Mouse (Mus musculus) layer of hippocampus, adult 18-20 months (tissue): Measurements from ENCODE around the gene Grin2a. TPM values are rescaled to one million over a fixed set of nuclear protein-coding genes. Genes with fewer than 3 reads are reported as not detected.

Experiments
- DNase-seq, 2 experiments: peaks; one replicate each; pipeline ENCODE4 v3.0.0; 2022; ENCODE audit warnings: low spot score in 2 of 2
- total RNA-seq, 2 experiments: library from RNA; stranded (reverse); gene quantifications; 2 replicates each; pipeline ENCODE4 v1.2.3; 2021

Gene Grin2a
- total RNA-seq, 2 experiments from 2014 or later, result 327 to 355 TPM

DNA sequence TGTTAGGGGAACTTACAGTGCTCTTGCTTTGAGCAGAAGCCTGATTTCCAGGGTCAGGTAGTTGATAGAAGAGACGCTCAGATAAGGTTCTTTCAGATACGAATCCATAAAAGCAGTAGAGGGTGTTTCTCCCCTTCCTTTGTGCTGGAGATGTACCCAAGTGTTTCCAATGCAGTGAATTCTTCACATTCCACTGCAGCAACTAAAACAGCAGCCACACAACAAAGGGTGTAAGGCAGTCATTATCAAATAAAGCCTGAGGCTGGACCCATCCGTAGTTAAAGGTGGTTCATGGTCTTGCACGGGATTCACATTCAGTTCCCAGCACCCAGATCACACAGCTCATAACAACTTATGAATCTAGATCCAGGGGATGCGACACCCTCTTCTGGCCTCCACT, 241.3 kb downstream of the Grin2a start:
- no peak for DNase-seq

DNA sequence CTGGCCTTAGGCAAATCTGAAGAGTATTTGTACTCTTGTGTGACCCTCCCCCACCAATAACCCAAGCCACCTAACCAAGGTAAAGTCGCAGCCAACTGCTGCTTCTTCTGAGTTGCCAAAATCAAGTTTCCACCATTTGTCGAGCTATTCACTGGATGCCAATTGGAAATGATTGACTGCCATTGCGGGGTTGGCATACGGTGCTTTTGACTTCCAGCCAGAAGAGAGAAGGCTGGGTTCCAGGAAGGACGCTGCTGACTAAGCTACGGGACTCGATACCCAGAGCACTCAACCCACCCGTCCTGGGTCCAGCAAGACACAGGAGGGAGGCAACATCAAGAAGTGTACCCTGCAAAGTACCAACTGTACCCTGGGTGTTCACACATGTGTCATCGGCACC, 242.3 kb downstream of the Grin2a start:
- peak; percentile 79 to 90 for DNase-seq

DNA sequence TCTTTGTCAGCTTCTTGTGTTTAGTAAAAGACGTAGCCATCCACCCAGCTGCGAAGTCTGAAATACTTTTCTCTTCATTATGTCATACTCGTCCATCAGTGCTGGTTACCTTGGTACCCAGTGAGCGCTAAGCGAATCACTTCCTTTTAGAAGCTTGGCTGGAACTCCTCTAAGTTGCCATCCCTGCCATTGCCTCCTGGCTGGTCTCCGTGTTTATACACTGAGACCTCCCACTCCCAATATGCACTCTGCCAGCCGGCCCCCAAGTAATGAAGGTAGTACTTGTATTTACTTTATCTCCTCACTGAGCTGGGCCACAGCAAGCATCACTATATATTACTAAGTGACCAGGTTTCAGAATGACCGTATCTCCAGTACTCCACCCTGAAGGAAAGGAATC, 242.8 kb downstream of the Grin2a start:
- DNase-seq, result peak; percentile 58 to 61

DNA sequence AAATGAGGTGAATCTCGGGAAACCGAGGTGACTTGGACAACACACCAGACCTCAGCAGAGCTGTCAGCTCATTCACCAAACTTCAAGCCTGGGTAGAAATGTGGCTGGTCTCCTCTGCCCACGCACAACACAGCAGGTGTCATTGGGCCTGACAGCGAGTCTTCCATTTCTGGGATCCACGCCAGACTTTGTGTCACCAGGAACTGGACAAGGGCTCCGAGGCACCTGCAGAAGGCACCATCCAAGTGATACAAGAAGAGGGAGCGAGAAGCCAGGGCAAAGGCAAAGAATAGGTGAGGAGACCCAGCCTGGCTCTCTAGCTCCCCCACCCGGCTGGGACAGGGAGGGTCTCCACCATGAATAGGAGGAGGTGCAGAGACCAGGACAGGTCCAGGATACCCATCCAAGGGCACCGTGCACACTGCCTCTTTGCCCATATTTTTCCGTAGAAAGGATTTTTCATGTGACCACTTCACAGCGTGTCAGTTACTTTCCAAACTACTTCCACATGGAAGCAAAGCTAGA, 244.3 kb downstream of the Grin2a start:
- DNase-seq, result no peak

DNA sequence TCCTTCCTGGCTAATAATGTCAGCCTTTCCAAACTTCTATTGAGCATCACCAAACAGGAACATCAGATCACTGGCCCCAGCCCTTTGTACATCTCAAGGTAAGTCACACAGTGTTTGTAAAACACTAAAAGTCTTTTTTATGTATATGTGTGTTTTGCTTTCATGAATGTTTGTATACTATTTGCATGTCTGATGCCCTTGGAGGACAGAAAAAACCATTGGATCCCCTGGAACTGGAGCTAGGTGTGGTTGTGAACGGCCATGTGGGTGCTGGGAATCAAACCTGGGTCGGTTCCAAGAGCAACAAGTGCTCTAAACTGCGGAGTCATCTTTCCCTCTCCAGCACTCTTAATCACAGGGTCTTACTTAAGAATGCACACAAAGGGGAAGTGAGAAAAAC, 245.7 kb downstream of the Grin2a start:
- DNase-seq, result no peak

DNA sequence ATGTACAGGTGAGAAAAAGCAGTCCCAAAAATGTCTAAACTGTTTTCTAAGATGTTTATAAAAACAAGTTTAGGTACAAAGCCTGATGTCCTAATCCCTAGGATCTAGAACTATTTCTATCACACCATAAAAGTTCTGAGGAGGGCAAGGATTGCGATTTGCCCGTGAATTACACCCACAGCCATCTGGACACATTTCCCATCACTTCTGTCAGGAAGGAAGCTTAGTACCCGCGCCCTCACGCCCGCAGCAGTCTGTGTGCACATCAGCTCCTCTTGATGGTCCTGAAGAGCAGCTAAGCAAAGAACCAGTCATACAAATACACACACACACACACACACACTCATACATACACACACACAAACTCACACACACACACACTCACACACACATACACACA, 252.9 kb downstream of the Grin2a start:
- peak in 1 of 2 experiments; percentile 73 for DNase-seq

DNA sequence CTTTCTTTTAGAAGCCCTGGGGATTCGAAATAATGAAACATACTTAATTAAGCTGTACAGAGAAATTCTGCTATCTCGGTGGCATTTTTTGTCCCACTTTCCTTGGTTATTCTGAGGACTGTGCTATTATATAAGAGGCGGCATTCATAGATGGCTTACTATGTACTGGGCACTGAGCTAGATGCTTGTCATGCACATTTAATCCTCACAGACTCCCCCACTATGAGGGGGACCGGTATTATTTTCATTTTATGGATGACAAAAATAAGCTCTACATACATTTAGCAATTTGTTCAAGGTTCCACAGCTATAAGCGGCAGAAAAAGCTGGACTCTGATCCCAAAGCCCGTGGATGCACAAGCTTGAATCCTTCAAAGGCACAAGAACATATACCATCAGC, 256.7 kb downstream of the Grin2a start:
- DNase-seq, result no peak

DNA sequence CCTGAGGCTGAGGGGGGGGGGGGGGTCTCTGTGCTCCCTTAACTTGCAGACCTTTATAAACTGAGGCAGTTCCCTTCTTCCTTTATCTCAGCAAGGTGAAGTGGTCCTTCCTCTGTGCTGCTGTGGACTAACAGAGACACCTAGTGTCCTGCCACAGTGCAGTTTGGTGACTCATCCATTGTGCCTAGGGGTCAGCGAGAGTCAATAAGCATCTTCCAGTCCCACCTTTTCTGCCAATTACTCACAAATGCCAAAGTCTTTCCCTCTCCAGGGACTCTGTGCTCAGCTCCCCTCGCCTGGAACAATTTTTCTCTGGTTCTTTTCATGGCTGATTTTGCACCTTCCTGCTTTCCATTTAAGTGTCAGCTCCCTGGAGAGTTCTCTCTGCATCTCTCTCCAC, 258.2 kb downstream of the Grin2a start:
- no peak for DNase-seq

DNA sequence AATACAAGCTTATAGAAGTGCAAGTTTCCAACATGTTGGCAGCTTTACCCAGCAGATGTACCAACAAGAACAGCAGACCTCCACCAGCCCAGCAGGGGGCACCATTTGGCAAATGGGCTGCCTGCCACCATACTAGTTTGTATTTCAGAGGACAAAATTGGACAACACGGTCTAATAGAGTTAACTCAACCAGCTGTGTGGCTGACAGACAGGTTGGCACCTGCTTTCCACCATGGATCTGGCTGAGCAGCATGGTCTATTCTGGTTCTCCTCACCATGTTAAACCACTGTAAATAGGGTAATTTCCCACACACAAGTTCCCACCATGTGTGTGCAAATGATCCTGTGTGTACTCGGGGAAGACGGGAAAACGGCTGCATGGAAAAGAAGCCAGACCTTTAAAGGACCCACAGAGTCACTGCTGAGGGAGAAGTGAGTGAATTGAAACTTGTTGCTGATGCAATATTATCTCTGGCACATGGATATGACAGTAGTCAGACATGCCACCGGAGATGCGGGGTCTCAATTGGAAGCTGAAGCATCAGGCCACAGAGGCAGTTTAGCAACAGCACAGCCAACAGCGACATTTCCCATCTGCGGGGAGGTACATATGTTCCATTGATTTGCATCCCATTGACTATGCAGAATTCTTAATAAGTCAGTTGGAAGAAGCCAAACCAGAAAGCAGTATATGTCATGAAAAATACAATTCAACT, 259.8 kb downstream of the Grin2a start:
- DNase-seq, result peak in 1 of 2 experiments; percentile 75

DNA sequence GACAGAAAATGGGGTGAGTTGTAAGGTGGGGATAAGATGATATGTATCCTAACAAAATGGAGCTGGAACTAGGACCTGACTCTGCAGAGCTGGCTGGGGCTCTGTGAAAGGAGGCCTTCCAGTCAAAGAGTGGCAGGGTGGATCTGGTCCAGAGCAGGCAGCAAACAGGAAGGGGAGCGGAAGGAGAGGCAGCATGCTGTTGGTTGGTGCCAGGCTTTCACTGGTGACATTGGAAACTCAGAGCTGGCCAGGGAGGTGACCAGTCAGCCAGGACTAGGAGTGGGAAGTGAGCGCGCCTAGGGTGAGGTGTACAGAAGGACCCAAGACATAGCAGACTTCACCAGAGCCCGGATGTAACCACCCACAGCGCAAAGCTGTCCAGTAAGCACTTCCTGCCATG, 267.8 kb downstream of the Grin2a start:
- DNase-seq, result no peak

DNA sequence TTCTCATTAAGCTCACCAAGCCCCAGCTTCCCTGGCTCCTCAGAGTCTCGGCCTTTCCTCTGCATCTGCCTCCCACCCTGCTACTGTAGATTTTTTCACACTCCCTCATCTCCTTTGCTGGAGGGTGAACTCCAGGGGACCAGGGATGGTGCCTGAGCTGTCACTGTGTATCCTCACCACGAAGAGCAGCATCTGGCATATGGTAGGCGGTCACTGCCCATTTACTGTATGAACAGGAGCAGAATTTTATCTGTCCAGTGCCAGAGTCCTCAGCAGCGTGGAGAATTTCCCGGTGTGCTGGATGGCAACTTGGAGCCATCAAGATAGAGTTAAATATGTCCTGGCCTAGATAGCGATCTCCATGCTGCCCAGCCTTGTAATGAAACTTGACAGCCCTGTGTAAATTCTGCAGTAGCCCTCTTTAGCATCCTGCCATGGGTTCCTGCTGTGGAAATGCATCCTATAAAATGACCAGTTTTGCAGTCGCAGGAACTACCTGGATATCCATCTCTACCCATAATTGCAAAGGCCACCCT, 269.7 kb downstream of the Grin2a start:
- no peak for DNase-seq

DNA sequence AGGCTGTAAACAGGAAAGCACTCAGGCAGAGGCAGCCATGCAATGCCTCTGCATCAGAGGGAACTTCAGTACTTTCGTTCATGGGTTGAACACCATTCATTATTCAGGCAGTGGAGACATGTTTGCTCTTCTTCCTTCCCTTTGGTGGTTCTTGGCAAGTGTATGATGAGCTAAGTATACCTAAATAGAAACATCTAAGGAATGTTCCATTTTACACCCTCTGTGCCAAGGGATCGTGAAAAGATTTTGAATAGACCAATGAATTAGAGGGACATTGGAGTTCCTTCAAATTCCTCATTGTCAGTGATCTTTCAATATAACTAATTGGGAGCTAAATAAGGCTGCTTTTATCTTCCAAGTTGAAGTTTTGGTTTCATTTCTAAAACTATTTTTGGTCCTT, 284.0 kb downstream of the Grin2a start:
- no peak for DNase-seq

DNA sequence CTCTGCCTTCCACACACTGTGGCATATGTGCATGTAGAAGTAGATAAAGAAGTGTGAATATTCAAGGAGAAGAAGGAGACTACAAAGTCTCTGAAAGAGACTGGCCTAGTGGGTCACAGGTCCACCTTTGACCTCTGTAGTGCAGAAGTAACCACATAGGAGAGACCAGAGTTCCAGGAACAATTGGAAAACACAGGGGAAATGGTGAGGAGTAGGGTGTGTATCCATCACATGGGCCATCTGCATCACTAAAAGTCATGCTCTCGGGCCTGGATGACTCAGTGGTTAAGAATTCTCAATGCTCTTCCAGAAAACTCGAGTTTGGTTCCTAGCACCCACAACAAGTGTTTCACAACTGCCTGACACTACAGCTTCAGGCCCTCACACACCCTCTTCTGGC, 285.4 kb downstream of the Grin2a start:
- DNase-seq, result no peak

DNA sequence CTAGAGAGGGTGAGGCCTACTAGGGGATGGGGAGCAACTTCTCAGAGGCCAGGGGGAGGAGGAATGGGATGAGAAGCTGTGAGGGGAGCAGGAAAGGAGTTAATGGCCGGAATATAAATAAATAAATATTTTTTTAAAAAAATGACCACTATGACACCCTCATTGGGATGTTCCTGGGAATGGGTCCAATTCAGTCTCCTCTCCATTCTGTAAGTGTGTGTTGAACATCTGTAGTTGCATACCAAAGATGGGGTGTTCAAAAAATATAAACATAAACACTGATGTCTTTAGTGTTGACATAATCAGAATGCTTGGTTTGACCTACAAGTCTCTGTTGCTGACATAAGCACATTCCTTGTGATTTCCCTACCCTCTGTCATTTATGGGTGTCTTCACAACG, 298.2 kb downstream of the Grin2a start:
- no peak for DNase-seq

DNA sequence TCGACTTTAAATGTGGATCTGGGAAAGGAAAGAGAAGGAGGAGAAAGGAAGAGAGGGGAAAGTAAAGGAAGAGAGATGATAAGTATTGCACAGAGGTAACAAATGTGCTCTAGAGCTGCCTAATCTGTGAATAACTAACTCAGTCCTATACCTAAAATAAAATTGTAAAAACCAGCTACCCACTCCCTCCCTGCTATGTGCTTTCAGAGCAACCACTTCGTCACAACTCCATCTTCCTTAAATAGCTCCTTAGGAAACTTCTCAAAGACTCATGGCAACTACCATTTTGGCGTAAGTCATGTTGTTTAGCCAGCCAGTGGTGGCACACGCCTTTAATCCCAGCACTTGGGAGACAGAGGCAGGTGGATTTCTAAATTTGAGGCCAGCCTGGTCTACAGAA, 301.3 kb downstream of the Grin2a start:
- DNase-seq, result no peak

DNA sequence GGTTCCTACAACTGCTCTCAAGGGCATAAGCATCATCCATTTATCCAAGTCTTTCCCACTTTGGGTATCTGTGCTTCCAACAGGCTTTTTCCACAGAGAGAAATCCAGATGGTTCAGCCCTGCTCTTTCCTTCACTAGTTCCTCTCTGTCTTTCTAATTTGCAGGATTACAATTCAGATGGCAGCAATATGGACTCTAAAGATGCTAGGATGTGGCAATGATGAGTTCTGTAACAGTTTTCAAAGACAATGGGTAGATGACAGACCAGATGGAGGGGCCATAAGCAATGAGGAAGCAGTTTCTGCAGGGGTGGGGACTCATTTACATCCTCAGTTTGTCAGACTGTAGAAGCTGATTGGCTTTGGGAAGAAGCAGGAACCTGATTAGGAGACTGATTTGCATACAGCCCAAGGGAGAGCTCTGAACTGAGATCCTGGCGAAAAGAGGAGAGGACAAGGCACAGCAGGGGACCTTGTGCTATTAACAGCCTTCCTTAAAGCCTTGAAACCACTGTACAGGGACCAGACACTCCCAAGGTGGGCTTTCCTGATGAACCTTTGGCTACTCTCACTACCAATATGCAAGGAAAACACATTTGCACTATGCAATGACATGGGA, 306.7 kb downstream of the Grin2a start:
- DNase-seq, result peak; percentile 58 to 83

DNA sequence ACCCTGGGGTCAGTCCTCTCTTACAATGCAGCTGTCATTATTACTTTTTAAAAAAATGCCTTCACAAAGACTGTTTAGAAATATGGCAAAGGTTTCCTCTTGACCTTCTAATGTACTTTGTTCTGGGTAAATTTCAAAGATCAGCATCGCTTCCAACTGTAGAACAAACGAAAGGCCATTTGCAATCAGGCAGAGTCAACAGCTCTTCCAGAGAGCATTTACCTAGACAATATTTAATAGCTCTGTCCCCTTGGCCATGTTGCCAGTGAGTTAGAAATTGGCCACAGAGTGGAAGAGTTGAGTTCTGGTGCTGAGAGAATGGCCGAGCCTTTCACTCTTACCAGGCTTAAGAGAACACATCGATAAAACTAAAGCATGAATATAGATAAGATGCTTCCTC, 314.8 kb downstream of the Grin2a start:
- DNase-seq, result no peak

DNA sequence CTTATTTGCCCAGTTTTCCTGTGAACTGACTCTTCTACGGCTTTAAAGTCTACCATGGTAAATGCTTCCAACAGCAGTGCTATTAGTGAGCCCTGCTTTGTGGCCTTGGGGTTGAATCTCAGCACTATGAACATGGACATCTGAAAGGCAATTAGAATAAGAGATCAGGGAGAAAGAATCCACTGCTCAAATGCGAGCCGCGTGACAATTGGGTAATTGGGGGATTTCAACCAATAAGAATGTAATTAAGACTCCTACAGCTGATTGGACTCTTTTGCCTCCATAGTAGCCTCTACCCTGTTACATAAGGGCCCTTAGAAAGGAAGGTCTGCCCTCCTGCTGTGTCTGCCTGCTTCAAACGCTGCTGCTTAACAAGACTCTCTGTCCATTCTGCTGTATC, 315.4 kb downstream of the Grin2a start:
- DNase-seq, result no peak

DNA sequence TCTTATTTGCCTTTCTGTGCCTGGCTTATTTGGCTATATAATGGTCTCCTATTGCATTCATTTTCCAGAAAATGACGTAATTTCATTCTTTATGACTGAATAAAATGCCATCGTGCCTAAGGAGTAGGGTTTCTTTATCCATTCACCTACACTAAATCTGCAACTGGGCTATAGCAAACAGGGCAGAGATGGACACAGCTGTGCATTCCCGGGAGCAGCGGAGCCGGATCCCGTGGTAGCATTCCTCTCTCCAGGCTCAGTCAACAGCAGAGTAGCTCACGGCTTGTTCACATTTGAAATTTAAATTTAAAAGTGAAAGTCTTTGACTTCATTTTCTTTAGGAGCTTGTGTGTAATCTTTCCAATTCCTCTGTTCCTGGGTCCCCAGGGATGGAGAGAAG, 316.6 kb downstream of the Grin2a start:
- DNase-seq, result no peak

DNA sequence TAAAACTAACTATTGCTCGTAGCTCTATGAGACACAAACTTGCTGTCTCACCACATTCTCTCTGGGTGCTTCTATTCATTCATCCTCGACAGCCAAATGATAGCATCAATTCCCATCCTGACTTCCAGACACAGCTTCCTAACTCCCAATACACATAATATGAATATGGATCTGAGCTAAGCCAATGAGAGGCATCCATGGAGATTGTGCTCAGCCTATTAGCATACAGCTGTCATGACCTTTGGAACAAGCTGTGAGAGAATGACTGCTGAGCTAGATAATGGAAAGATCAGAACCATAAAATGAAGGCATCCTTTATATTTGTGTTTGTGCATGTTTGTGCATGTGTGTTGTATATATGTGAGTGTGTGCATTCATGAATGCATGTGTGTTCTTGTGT, 323.0 kb downstream of the Grin2a start:
- no peak for DNase-seq

DNA sequence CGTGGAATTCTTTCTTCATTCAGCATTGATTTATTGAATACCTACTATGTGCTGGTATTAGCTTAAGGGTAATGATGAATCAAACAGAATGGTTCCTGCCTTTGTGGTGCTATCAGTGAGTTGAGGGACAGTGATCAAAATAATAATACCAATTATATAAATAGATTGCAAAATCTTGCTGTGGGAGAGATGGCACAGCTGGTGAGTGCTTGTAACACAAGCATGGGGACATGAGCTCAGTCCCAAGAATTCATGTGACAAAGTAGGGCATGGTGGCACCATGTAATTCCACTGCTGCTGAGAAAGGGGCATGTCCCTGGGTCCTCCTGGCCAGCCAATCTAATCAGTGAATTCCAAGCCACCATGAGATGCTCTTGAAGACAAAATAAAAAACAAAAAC, 324.1 kb downstream of the Grin2a start:
- peak in 1 of 2 experiments; percentile 32 for DNase-seq

DNA sequence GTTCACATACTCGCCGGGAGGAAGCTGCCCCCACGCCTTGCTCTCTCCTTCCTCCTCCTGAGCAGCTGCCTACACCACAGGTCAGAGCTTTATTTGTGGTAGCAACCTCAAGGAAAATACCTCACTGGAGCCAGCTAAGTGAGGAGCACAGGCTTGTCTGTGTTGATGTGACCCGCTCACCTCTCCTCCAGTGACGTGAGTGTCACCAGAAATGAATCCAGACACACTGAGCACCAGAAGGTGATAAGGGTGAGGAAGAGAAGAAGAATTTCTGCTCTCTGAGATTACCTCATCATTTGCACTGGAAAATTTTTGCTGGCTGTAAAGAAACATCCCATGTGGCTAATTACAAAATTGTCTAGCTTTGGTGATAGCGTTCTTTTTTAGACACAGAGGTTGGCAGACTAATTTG, 324.6 kb downstream of the Grin2a start:
- peak in 1 of 2 experiments; percentile 60 for DNase-seq

DNA sequence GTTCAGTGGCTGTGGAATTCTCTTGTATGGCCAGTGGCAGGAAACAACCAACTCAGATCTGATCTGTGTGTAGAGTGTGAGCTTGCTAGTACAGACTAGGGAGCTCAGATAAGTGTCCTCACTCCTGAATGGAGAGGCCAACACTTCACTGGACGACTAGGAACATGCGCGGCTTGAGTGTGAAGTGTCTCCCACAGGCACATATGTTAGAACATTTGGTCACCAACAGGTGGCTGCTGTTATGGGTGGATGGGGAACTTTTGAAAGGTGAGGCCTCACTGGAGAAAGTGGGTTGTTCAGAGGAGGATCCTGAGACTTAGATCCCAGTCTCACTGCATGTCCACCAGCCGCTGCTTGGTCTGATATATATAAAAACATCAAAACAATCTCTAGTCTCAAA, 329.5 kb downstream of the Grin2a start:
- DNase-seq, result peak in 1 of 2 experiments; percentile 34
